Mouse (Mus musculus): Measurements from ENCODE around the gene Cdh3.

DNA sequence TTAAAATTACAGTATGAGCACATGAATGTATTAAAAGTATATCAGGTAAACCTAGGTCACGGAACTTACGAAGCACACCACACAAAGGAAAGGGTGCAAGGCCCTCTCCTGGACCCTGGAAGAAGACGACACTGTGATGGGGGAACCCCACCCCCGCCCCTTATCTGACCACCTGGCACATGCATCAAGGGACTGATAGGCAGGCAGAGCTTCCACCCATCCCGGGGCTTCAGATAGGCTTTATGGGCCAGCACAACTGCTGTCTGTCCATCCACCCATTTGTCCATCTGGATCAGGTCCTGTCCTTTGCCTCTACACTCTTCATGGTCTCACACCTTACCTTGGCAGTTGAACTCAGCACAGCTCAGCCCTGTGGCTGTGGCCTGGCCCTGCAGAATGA, 48.6 kb upstream of the Cdh3 start:
- no peak for TF ChIP-seq EP300 (IDR thresholded peaks at IDR 0.05; ENCODE audit: low read depth in 1 of 2, low read length in 2 of 2)
- TF ChIP-seq POLR2A (IDR thresholded peaks at IDR 0.05; ENCODE audit: control insufficient read depth in 1 of 2, insufficient read depth in 1 of 2, low read depth in 1 of 2, low read length in 2 of 2, poor library complexity in 1 of 2) = no peak
- no peak for TF ChIP-seq CTCF (IDR thresholded peaks at IDR 0.05 in 2 of 3, conservative IDR thresholded peaks at IDR 0.05 in 1 of 3; ENCODE audit: control insufficient read depth in 1 of 3, insufficient read depth in 1 of 3, low read depth in 2 of 3, low read length in 3 of 3, poor library complexity in 1 of 3, severe bottlenecking in 1 of 3)
- TF ChIP-seq UBTF (IDR thresholded peaks at IDR 0.05; ENCODE audit: borderline replicate concordance, insufficient read depth, low read depth, low read length) = no peak
- TF ChIP-seq MYB (IDR thresholded peaks at IDR 0.05; ENCODE audit: low read depth, low read length) = no peak

Measured in MEL (cell line).